Mouse (Mus musculus): ENCODE results near the gene Cfap221.
A peak's percentile ranks its signal among the peaks of the same experiment; 100 is the strongest.

The Cfap221 gene

GRCm38 (mm10) chr1:119907206-119907748, 89.8 kb downstream of the Cfap221 start:
- no peak for DNase-seq (ENCODE audit: low spot score in 2 of 2)

- no peak for DNase-seq (ENCODE audit: low spot score in 2 of 2)
Observed at GRCm38 (mm10) chr1:119903231-119903620, 93.8 kb downstream of the Cfap221 start.

DNA sequence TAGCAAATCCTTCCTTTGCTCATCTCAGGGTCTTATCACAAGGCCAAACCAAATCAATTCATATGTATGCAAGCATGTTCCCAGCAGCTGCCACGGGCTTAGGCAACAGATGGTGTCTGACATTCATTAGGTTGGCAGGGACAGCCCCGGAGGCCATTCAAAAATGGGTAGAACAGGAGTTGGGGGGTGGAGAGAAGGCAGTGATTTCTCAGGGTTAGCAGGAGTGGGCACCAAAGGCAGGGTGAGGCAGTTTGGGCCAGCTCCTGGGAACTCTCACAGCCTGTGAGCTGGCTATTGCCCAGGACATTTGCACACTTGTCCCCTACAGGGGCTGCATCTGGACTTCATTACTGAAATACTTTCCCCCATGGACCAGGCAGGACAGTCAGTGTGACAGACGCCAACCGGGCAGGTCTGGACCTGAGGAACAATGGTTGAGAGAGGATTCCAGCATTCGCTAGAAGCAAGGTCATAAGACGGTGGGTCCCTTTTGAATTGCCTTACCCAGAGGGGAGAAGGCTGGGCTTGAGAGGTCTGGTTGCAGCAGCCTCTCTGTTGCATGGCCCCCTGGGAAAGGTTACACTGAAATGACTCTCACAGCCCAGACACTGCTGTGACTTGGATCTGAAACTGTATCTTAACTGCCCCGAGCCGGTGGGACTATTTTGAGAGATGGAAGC, 94.3 kb downstream of the Cfap221 start:
- DNase-seq (ENCODE audit: low spot score in 2 of 2) = no peak

DNA sequence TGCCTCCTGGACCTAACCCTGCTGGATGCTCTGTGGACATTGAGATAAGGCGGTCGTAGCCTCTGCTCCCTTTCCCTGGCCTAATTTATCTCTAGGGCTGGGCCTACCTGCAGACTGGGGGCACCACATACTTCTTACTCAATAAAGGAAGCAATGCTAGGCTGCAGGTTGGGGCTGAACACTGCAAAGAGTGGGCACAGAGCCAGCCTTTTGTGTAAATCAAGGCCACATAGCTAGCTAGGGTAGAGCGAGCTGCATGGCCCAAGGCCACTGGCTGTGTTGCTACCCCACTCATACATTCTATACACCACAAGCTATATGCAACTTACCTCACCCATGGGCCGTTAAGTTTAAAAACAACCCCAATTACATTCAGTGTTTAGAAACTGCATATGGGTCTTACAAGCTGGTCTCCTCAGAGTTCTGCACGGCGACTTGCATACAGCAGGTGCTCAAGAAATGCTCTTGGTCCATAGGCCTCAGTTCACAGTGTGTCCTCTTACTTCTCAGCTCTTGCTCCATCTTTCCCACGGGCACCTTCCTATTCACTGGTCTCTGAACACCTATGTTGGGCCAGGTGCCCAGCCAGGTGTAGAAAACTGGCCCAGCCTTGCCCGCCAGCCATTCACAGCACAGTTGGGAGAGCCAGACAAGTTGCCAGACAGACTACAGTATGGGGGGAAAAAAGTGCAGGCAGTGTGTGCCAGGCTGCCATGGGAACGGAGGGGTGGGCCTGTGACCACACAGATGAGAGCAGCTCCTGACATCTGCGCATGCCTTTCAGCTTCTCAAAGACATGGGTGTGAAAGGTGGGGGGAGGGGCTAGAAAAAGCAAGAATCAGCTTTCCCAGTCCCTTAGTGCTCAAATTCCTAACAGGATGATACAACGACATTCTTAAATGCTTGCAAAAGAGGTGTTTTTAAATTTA, 97.6 kb downstream of the Cfap221 start:
- peak; percentile 72 to 86 for DNase-seq (ENCODE audit: low spot score in 2 of 2)

DNA sequence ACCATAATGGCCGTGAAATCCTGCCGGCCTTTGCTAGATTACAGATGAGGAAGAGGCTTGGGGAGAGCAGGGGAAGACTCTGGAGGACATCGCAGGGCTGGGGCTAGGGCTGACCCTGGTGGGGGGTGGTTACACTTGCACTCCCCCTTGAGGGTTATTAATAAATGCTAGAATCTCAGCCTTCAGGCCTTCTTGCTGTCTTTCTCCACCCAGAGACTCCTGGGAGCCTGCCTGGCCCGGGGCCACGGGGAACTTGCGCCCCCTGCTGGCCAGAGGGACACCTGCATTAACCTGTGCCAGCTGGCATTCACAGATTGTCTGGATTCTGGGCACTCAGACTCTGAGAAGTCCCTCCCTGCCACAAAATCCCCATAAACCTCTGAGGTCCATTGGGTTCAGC, 102.1 kb downstream of the Cfap221 start:
- peak in 1 of 2 experiments; percentile 54 for DNase-seq (ENCODE audit: low spot score in 2 of 2)

DNA sequence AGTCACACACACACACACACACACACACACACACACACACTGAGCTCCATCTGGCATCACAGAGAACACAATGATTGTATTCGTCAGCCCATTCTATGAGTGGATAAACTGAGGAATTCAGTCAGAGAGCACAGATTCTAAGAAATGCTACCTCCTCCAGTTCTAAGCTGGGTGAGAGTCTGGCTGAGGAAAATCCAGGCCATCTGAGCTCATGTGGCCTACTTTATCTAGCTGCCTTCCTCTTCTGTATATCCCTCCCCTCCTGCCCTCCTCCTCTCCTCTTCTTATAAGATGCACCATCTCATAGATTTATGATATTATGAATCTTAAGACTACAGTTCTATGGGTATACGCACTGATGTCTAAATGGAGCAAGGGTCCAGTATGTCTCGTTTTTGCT, 103.4 kb downstream of the Cfap221 start:
- DNase-seq (ENCODE audit: low spot score in 2 of 2) = no peak

DNA sequence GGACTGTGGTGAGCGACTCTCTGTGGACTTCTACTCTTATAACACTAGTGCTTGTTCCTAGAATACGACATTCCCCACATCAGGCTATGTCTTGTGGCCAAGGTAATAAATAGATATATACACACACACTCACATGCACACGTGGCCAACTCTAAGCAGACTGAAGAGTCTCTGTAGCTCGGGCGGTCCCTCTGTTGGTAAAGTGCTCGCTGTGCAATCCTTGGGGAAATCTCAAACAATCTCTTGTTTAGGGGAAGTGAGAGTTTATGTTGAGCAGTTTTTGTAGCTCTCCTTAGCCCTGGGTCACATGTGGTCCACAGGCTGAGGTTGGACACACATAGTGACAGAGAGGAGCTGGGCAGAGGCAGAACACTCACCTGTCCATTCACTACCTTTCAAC, 104.1 kb downstream of the Cfap221 start:
- no peak for DNase-seq (ENCODE audit: low spot score in 2 of 2)

DNA sequence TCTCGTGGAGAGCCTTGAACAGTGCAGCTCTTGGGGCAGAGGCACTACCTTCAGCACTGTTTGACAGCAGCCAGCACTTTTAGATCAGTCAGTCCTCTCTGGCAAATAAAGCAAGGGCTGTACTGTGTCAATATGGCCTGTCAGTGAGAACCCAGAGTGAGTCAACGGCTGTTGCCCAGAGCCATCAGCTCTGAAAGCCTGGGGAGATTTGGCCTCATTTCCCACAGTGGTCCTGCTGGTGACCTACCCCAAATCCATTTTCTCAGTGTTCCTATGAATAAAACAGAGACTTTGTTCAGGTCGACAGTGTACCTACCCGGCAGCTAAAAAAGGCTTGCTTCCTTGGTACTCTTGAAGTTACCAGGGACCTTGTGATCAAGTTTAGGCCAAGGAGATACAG, 105.2 kb downstream of the Cfap221 start:
- DNase-seq (ENCODE audit: low spot score in 2 of 2) = no peak

GRCm38 (mm10) chr1:119891149-119891548, 105.9 kb downstream of the Cfap221 start:
- DNase-seq (ENCODE audit: low spot score in 2 of 2) = no peak

- DNase-seq (ENCODE audit: low spot score in 2 of 2) = no peak
Observed at GRCm38 (mm10) chr1:119889347-119889746, 107.7 kb downstream of the Cfap221 start.

DNA sequence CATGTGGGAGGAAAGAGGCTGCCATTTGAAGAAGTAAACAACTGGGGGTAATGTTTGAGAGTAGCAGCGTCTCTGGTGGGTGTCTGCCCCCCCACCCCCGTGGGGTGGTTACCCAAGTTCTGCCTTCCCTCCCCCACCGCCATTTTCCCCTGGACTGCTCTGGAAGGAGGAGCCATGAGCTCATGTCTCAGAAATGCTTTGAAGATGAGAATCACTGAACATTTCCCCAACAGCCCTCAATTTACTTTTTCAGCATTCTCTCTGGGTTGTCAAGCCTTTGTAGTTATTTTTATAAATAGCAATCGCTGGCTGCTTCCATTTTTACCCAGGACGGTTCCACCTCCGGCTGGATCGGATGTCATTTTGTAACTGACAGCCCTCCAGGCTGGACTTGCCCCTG, 110.7 kb downstream of the Cfap221 start:
- no peak for DNase-seq (ENCODE audit: low spot score in 2 of 2)

- no peak for DNase-seq (ENCODE audit: low spot score in 2 of 2)
Observed at GRCm38 (mm10) chr1:119884272-119884671, 112.8 kb downstream of the Cfap221 start.

GRCm38 (mm10) chr1:119878909-119879308, 118.1 kb downstream of the Cfap221 start:
- peak; percentile 59 to 61 for DNase-seq (ENCODE audit: low spot score in 2 of 2)

DNA sequence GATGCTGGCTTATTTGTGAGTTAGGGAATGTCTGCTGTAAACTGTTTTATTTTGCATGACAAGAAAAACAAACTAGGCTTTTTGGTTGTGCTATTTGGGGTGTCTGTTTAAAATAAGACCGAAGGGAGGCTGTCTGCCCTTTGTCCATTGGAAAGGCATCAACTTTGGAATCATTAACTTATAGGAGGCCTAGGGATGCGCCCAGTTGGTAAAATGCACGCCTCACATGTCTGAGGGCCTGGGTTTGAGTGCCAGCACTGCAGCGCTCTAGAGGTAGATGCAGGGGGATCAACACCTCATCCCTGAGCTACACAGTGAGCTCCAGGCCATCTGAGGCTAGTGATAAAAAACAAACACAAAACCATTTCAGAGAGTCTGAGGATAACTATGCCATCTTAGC, 119.6 kb downstream of the Cfap221 start:
- no peak for DNase-seq (ENCODE audit: low spot score in 2 of 2)

Data from frontal cortex, postnatal 10 days (tissue).